Mouse (Mus musculus) embryonic facial prominence, embryonic 15.5 days (tissue): Measurements from ENCODE around the gene Sptb. TPM values are rescaled to one million over a fixed set of nuclear protein-coding genes. Genes with fewer than 3 reads are reported as not detected.

Source experiments
- ATAC-seq: fragments of 200-750 bp; cut with Nextera tagmentation; 2 replicates; pipeline ENCODE4 v1.8.0; 2017; ENCODE audit warnings: low read depth, moderate TSS enrichment; ENCODE audit not compliant: insufficient number of reproducible peaks, low FRiP score, low TSS enrichment
- H3K27ac ChIP-seq: fragments of 300-500 bp; sonication (generic); replicated peaks from 2 replicates; pipeline ENCODE4 v1.5.1; 2015; ENCODE audit warnings: mild to moderate bottlenecking, inconsistent platforms
- H3K27me3 ChIP-seq: fragments of 300-500 bp; sonication (generic); 2 replicates; pipeline ENCODE4 v1.6.1; 2015; ENCODE audit warnings: inconsistent platforms
- H3K36me3 ChIP-seq: fragments of 300-500 bp; sonication (generic); 2 replicates; pipeline ENCODE4 v1.6.1; 2015; ENCODE audit warnings: mild to moderate bottlenecking, inconsistent platforms
- H3K4me1 ChIP-seq: fragments of 300-500 bp; sonication (generic); 2 replicates; pipeline ENCODE4 v1.6.1; 2015; ENCODE audit warnings: inconsistent platforms
- H3K4me2 ChIP-seq: fragments of 300-500 bp; sonication (generic); replicated peaks from 2 replicates; pipeline ENCODE4 v1.6.1; 2015; ENCODE audit warnings: mild to moderate bottlenecking, inconsistent platforms
- H3K4me3 ChIP-seq: fragments of 300-500 bp; sonication (generic); replicated peaks from 2 replicates; pipeline ENCODE4 v1.5.1; 2015; ENCODE audit warnings: mild to moderate bottlenecking, inconsistent platforms
- H3K9ac ChIP-seq: fragments of 300-500 bp; sonication (generic); 2 replicates; pipeline ENCODE4 v1.6.1; 2015; ENCODE audit warnings: inconsistent platforms
- H3K9me3 ChIP-seq: fragments of 300-500 bp; sonication (generic); replicated peaks from 2 replicates; pipeline ENCODE4 v1.6.1; 2016; ENCODE audit warnings: inconsistent platforms
- WGBS: fragments of 180-500 bp; shearing (Covaris S2); methylation state at CpG from one replicate; pipeline ENCODE4 v1.1.7; 2015; 5-methylcytosine and 5-hydroxymethylcytosine counted together
- polyA plus RNA-seq: library from polyadenylated mRNA; unstranded; fragments of >200 nt; fragmentation: Nextera tagmentation; extraction: Ambion mirVana; gene quantifications from 2 replicates; pipeline ENCODE4 v1.2.1, GENCODE M21; 2015

The Sptb gene
- polyA plus RNA-seq, 1 experiment from 2014 or later = 0.76 TPM

DNA sequence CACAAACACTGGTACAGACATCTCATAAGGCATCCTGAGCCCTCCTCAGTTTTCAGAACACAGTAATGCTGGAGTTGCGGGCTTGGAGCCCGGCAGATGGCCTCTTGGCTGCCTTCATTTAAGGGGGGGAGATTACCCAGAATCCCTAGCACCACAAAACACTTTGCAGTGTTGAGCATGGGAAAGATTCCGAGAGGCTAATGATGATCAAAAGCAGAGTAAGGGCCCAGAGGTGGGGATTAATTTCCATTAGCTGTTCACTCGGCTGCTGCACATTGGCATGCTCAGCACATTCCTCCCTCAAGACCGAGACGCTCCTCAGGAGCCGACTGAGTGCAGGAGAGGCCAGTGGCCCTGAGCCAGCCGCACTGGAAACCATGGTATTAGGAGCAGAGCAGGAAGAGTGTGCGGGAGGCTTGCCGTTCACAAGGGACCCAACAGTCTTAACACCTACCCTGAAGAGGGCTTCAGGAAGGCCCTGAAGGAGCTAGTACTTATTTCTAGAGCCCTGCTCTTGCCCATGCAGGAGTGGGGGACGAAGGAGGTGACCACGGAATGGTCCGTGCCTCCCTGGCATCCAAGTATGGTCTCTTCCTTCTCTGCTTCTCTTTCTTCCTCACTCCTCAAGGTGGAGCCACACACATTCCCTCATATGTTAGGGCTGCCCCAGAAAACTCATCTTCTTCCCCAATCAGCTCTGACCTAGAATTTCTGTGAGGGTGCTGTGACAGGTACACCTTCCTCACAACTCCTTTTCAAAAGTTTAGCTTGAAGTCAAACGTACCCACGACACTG lies 75.3 kb downstream of the Sptb start:
- ATAC-seq = no peak; the same call in 1 of the 2 replicates
- Histone ChIP-seq H3K36me3 (no peaks in the 10 kb centered on the region), H3K4me2 (peak overlapping the region; percentile 31; the same call in 1 of the 2 replicates), H3K4me3 (no peak overlapping the region), H3K9ac (no peak overlapping the region), H3K4me1 (peaks cover 21% of the 10 kb centered on the region), H3K27ac (peak overlapping the region; percentile 7; the same call in 1 of the 2 replicates), H3K9me3 (no peaks in the 10 kb centered on the region), H3K27me3 (no peaks in the 10 kb centered on the region)
- WGBS = 47% methylated on average over 15 of the region's 15 CpGs

DNA sequence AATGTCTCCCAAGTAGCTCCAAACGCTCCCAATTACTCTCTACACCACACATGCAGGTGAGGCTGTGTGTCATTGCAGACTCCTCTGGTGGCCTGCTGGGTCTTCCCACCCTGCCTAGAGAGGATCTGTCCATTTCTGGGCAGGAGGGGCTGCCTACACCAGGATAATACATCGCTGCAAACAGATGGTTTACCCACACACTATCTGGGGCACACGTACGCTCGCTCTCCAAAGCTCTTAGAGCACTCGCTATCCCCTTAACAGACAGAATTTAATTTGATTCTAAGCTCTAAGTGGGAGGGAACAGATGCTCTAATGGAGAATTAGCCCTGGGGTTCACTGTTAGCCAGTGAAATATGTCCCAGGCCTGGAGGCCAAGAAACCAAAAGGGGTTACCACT lies 87.0 kb downstream of the Sptb start:
- no peak for ATAC-seq
- Histone ChIP-seq H3K9ac (no peak overlapping the region), H3K4me3 (no peak overlapping the region), H3K4me1 (peaks cover 3% of the 10 kb centered on the region; the same call in 1 of the 2 replicates), H3K9me3 (no peaks in the 10 kb centered on the region), H3K4me2 (no peak overlapping the region), H3K27me3 (no peaks in the 10 kb centered on the region), H3K27ac (no peak overlapping the region), H3K36me3 (no peaks in the 10 kb centered on the region)
- 54% methylated on average over 6 of the region's 6 CpGs for whole genome bisulfite sequencing

DNA sequence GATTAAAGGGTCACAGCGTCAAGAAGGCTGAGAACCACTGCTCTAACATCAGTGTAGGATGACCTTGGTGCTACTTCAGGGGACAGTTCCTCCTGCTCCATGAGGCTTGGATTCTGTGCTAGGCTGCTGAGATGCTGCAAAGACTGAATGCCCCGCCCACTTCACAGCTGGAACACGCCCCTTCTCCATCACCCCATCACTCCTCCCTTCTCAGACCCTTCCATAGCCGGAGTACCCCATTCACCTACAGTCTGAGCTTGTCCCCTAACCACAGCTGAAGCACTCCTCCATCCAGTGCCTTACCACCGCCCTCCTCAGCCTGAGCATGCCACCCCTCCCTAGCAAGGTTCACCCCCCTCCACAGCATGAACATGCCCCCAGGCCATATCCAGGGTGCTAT lies 90.5 kb downstream of the Sptb start:
- no peak overlapping the region for H3K4me2 ChIP-seq
- ATAC-seq = no peak
- no peaks in the 10 kb centered on the region for H3K27me3 ChIP-seq
- no peaks in the 10 kb centered on the region for H3K36me3 ChIP-seq
- peaks cover 9% of the 10 kb centered on the region for H3K4me1 ChIP-seq
- no peak overlapping the region for H3K4me3 ChIP-seq
- no peaks in the 10 kb centered on the region for H3K9me3 ChIP-seq
- H3K27ac ChIP-seq = no peak overlapping the region
- H3K9ac ChIP-seq = no peak overlapping the region
- 48% methylated on average over 5 of the region's 5 CpGs for WGBS

DNA sequence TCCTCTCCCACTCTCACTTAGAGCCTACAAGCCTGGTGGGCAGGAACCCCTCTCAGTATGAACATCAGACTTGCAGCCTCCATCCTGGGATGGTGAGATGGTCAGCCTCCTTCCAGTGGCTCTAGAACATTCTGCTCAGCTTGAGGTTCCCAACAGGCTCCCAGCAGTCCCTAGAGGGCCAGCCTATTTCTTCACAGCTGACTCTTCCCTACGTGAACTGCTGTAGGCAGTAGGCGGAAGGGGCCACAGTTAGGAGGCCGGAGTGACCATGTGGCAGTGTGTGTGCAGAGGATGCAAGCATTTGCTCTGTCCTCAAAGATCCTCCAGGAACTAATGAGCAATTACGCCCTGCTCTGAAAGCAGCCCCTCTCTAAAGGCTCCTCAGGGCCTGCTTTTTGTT lies 92.2 kb downstream of the Sptb start:
- no peaks in the 10 kb centered on the region for H3K36me3 ChIP-seq
- H3K9me3 ChIP-seq = no peaks in the 10 kb centered on the region
- WGBS = 65% methylated on average over 4 of the region's 4 CpGs
- H3K4me1 ChIP-seq = peaks cover 9% of the 10 kb centered on the region
- no peak overlapping the region for H3K9ac ChIP-seq
- no peak overlapping the region for H3K4me2 ChIP-seq
- ATAC-seq = no peak
- H3K4me3 ChIP-seq = no peak overlapping the region
- no peaks in the 10 kb centered on the region for H3K27me3 ChIP-seq
- H3K27ac ChIP-seq = no peak overlapping the region

DNA sequence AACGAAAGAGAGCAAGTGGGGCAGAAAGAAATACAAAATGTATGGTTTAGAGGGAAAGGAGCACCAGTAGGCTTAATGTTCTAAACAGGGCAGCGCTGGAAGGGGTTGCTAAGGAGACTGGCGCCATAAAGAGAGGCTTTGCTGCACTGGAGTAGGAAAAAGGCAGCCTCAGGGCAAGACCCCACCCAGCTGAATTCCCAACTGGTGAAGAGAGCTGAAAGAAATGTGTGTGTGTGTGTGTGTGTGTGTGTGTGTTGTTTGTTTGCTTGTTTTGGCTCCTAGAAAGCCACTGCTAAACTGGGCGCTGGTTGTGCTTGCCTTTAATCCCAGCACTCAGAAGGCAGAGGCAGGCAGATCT lies 94.8 kb downstream of the Sptb start:
- Histone ChIP-seq H3K27ac (0 out of 2 replicates have a peak overlapping the region, but pooled peaks have one; percentile 28), H3K36me3 (no peaks in the 10 kb centered on the region), H3K4me1 (peaks cover 6% of the 10 kb centered on the region; the same call in 1 of the 2 replicates), H3K4me2 (no peak overlapping the region), H3K9me3 (no peaks in the 10 kb centered on the region), H3K27me3 (no peaks in the 10 kb centered on the region), H3K4me3 (no peak overlapping the region), H3K9ac (no peak overlapping the region)
- WGBS = 64% methylated on average over 4 of the region's 4 CpGs
- ATAC-seq = no peak

DNA sequence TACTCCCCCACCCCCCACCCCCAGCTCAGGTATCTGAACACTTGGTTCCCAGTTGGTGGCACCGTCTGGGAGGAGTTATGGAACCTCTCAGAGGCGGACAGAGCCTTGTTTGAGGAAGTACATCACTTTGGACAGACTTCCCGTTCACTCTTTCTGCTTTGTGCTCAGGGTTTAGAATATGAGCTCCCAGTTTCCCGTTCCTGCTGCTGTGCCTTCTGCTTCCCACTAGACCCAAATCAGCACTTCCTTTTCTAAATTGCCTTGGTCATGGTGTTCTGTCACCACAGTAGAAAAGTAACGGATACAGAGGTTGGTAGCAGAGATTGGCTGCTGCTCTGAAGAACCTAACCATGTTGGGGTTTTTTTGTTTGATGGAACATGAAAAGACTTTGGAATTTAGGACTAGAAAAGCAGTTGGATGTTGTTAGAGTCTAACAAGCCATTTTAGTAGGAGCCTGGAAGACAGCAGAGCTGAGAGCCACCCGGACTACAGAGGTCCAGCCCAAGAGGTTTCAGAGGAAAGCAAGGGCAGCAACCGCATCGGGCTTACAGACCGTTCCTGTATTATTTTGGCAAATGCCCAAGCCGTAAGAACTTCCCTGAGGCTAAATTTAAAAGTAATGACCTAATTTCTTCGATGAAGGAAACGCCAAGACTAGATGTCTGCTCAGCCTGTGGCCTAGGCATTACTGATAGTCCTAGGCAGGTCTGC lies 95.3 kb downstream of the Sptb start:
- WGBS = 35% methylated on average over 12 of the region's 12 CpGs
- ATAC-seq = no peak
- Histone ChIP-seq H3K27me3 (no peaks in the 10 kb centered on the region), H3K9me3 (no peaks in the 10 kb centered on the region), H3K9ac (no peak overlapping the region), H3K4me1 (peaks cover 6% of the 10 kb centered on the region; the same call in 1 of the 2 replicates), H3K4me3 (no peak overlapping the region), H3K27ac (0 out of 2 replicates have a peak overlapping the region, but pooled peaks have one; percentile 28), H3K4me2 (no peak overlapping the region), H3K36me3 (no peaks in the 10 kb centered on the region)

DNA sequence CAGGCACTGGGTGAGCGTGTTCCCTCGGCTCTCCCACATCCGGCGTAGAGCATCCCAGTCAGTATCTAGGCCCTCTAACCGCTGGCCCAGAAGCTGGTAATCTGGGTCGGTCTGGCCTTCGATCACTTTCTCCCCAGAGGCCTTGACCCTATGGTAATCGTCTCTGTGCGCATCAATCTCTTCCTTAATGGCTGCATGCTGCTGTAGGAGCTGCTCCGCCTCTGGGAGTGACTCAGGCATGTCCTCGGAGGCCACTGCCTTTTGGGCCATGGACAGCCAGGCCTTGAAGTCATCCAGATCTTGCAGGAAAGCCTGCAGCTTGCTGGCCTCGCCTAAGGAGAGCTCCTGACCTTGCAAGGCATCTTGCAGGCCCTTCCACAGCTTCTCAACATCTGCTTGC lies 97.7 kb downstream of the Sptb start:
- 85% methylated on average over 12 of the region's 12 CpGs for WGBS

DNA sequence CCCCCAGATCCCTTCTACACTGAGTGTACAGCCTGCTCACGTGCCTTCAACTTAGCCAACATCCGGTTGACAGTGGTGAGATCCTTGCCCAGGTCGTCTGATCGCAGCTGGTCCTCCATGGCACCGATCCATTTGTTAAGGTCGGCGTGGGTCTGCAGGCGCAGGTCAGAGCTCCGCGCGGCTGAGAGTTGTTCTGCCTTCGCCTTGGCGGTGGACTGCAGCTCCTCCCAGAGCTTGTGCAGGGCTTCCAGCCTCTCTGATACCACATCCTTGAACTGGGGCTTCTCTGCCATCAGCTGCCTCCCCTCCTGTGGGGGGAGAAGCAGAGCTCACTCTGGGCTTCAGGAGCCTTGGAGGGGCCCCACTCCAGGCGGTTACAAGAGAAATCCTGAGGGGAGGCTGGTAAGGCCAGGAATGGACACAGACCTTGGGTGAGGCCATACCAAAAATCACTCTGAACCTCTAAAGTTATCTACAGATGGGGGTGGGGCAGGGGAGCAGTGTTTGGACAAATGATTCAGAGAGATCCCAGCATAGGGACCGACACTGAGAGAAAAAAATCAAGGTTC lies 101.3 kb downstream of the Sptb start:
- Histone ChIP-seq H3K27me3 (no peaks in the 10 kb centered on the region), H3K9ac (no peak overlapping the region), H3K4me2 (no peak overlapping the region), H3K9me3 (no peaks in the 10 kb centered on the region), H3K4me1 (no peaks in the 10 kb centered on the region), H3K36me3 (no peaks in the 10 kb centered on the region), H3K4me3 (no peak overlapping the region), H3K27ac (no peak overlapping the region)
- WGBS = 76% methylated on average over 15 of the region's 15 CpGs
- no peak for ATAC-seq

More for the DNA sequence above, 97.7 kb downstream of the Sptb start:
- Histone ChIP-seq H3K4me2 (no peak overlapping the region), H3K9ac (no peak overlapping the region), H3K27me3 (no peaks in the 10 kb centered on the region), H3K36me3 (no peaks in the 10 kb centered on the region), H3K4me1 (peaks cover 6% of the 10 kb centered on the region; the same call in 1 of the 2 replicates), H3K4me3 (no peak overlapping the region), H3K9me3 (no peaks in the 10 kb centered on the region), H3K27ac (no peak overlapping the region)
- no peak for ATAC-seq

DNA sequence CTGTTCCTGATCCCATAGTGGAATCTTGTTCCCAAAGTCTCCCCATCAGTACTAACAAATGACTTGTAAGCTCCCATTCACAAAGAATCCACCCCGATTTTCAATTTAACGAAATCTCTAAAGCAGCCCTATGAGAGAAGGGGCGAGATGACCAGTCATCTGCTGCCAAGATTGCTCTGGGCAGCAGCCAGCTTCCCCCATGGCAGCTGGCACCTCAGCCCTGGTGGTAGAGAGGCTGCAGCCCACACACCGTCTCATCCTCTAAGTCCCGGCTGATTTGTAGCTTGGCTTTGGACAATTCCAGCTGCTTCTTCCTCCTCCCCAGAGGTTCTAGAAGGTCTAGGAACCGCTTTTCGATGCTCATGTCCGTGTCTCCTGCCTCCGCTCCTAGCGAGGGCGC lies 102.1 kb downstream of the Sptb start:
- no peak overlapping the region for H3K27ac ChIP-seq
- H3K4me3 ChIP-seq = no peak overlapping the region
- no peaks in the 10 kb centered on the region for H3K9me3 ChIP-seq
- no peaks in the 10 kb centered on the region for H3K4me1 ChIP-seq
- 84% methylated on average over 11 of the region's 11 CpGs for WGBS
- H3K9ac ChIP-seq = no peak overlapping the region
- no peak for ATAC-seq
- H3K36me3 ChIP-seq = no peaks in the 10 kb centered on the region
- no peak overlapping the region for H3K4me2 ChIP-seq
- no peaks in the 10 kb centered on the region for H3K27me3 ChIP-seq

DNA sequence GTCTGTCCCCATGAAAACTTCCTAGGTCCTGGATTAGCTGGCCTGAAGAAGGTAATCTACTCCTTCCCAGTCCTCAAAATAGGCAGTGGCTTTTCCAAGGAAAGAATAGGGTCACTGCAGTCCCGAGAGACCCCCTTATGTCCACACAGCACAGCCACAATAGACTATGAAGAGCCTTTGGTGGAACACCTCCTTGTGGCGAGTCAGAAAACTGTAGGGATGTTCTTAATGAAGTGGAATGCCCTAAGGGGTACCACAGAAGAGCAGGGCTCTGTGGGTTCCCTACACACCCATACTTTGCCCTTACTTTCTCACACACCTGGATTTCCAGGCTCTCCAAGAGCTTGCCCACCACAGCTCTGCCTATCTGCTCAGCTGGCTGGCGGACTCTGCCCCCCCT lies 104.5 kb downstream of the Sptb start:
- no peaks in the 10 kb centered on the region for H3K27me3 ChIP-seq
- no peak overlapping the region for H3K4me3 ChIP-seq
- no peaks in the 10 kb centered on the region for H3K9me3 ChIP-seq
- H3K4me2 ChIP-seq = no peak overlapping the region
- no peaks in the 10 kb centered on the region for H3K36me3 ChIP-seq
- no peaks in the 10 kb centered on the region for H3K4me1 ChIP-seq
- WGBS = 59% methylated on average over 3 of the region's 3 CpGs
- no peak overlapping the region for H3K27ac ChIP-seq
- no peak for ATAC-seq
- no peak overlapping the region for H3K9ac ChIP-seq

DNA sequence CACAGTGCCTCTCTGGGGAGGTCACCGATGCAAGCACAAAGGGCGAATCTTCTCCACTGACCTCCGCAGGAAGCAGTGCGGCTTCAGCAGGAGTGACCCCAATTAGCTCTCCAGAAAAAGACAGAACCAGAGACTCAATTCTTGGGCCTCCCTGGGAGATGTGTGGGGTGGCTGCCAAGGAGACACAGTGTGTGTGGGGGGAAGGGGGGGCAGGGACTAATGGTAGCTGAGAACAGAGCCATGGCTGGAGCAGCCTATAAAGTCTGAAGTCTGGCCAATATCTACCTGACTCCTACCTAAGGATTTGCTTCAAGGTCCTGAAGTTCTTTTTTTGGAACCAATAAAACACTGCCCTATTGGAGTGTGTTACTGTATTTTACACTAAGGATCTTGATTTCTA lies 105.8 kb downstream of the Sptb start:
- no peaks in the 10 kb centered on the region for H3K36me3 ChIP-seq
- ATAC-seq = no peak
- no peak overlapping the region for H3K9ac ChIP-seq
- H3K4me2 ChIP-seq = no peak overlapping the region
- H3K27me3 ChIP-seq = no peaks in the 10 kb centered on the region
- no peak overlapping the region for H3K27ac ChIP-seq
- H3K4me1 ChIP-seq = no peaks in the 10 kb centered on the region
- H3K4me3 ChIP-seq = no peak overlapping the region
- WGBS = 57% methylated on average over 4 of the region's 4 CpGs
- H3K9me3 ChIP-seq = no peaks in the 10 kb centered on the region
